Mouse (Mus musculus) olfactory bulb, adult 2 months (tissue): ENCODE measurements around the gene Cxcl1. TPM values are rescaled to one million over a fixed set of nuclear protein-coding genes. Genes with fewer than 3 reads are reported as not detected.

ENCODE experiments used
- H3K27ac ChIP-seq: fragments of 200-500 bp; 2 replicates; pipeline ENCODE4 v1.5.1; 2012; ENCODE audit warnings: low read depth, low read length; ENCODE audit not compliant: insufficient read depth
- H3K4me1 ChIP-seq: fragments of 200-500 bp; 2 replicates; pipeline ENCODE4 v1.6.1; 2012; ENCODE audit warnings: low read length; ENCODE audit not compliant: control insufficient read depth, insufficient read depth
- H3K4me3 ChIP-seq: fragments of 200-500 bp; 2 replicates; pipeline ENCODE4 v1.5.1; 2012; ENCODE audit warnings: mild to moderate bottlenecking, low read depth, low read length, moderate library complexity; ENCODE audit not compliant: insufficient read depth
- CTCF ChIP-seq: fragments of 200-500 bp; IDR thresholded peaks from 2 replicates; pipeline ENCODE4 v1.5.1; 2012; ENCODE audit warnings: low read depth, mild to moderate bottlenecking, low read length, moderate library complexity; ENCODE audit not compliant: insufficient read depth
- POLR2A ChIP-seq: fragments of 200-500 bp; IDR thresholded peaks from 2 replicates; pipeline ENCODE4 v1.6.1; 2012; ENCODE audit warnings: mild to moderate bottlenecking, low read depth, low read length, moderate library complexity; ENCODE audit not compliant: insufficient read depth
- WGBS: fragments of 180-500 bp; shearing (Covaris S2); methylation state at CpG from one replicate; pipeline ENCODE4 v1.1.7; 2018; 5-methylcytosine and 5-hydroxymethylcytosine counted together
- polyA plus RNA-seq: library from polyadenylated mRNA; stranded (reverse); fragments of >200 nt; gene quantifications from 2 replicates; pipeline ENCODE4 v1.2.4, GENCODE M21; 2012; ENCODE audit warnings: low replicate concordance; ENCODE audit not compliant: missing spikeins, insufficient read depth, insufficient read length

Gene Cxcl1
- polyA plus RNA-seq, 1 experiment = not detected

DNA sequence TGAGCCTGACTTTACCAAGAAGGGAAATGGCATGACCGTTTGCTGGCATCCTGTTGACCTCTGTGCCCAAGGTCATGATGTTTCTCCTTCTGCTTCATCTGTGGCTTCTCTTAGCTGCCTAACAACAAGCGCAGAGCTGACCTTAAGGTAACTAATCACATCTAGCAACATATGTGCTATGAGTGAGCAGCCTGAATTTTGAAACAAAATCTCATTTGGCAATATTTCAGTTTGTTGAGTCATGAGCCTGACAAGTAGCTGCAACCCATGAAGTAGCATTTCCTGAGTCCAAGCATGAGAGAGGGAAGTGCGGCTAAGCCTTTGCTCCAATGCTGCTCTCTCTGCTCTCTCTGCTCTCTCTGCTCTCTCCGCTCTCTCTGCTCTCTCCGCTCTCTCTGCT, 9.4 kb upstream of the Cxcl1 start:
- Histone ChIP-seq H3K4me1 (no peaks in the 10 kb centered on the region), H3K4me3 (no peak overlapping the region), H3K27ac (no peak overlapping the region)
- TF ChIP-seq CTCF (no peak), POLR2A (no peak)
- WGBS = 95% methylated on average over 5 of the region's 5 CpGs

DNA sequence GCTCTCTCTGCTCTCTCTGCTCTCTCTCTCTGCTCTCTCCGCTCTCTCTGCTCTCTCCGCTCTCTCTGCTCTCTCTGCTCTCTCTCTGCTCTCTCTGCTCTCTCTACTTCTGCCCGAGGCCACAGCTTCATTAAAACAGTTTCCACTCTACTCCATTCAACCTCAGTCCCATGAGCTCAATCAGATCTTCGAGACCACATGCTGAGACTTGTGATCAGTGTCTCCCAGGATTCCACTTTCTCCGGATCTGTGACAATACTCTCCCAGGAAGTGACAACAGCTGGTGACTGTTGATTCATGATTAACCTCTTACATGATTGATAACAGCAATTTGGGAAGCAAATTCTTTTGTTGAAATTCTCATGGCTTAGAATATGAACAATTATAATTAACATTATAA, 8.9 kb upstream of the Cxcl1 start:
- WGBS = 78% methylated on average over 5 of the region's 5 CpGs
- no peak overlapping the region for H3K27ac ChIP-seq
- TF ChIP-seq CTCF (no peak), POLR2A (no peak)

DNA sequence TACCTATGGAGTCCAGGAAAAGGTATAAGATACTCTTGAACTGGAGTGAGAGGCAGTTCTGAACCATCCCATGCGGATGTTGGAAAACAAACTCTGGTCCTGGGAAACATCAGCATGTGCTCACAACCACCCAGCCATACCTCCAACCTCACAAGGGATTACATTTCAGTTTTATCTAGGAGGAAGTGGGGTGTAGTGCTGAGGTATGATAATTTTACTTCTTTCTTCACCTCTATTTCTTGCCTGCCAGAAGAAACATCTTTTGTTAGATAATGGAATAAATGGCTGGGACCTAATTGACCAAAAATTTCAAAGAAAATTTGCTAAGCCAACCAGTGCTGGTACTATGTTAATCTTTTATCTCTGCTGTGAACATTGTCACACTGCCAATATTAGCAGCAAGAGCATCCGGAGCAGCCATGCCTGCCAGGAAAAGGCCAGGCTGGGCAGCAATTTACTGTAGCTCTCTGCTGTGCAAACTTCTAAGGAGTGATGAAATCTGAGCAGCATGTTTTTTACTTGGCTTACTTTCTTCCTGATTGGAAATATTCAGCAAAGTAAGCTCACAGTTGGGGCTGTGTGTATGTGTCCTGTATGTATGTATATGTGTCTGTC, 6.3 kb upstream of the Cxcl1 start:
- WGBS = 53% methylated on average over 2 of the region's 2 CpGs
- H3K27ac ChIP-seq = no peak overlapping the region
- TF ChIP-seq POLR2A = no peak
- TF ChIP-seq CTCF = no peak
- no peaks in the 10 kb centered on the region for H3K4me1 ChIP-seq
- no peak overlapping the region for H3K4me3 ChIP-seq

More for the DNA sequence above, 8.9 kb upstream of the Cxcl1 start:
- Histone ChIP-seq H3K4me1 (no peaks in the 10 kb centered on the region), H3K4me3 (no peak overlapping the region)

DNA sequence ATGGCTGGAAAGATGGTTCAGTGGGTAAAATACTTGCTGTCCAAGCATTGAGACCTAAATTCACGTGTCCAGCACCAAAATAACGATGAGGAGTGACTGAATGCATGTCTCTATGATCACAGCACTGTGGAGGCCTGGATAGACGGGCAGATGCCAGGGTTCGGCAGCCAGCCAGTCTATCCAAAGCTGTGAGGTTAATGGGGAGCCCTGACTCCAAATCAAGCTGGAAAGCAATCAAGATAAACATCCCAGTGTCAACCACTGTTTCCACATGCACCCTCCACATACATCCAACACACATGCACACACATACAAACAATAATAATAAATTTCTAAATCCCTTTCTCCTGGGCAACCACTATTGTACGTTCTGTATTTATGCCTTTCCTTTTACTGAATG, 2.4 kb upstream of the Cxcl1 start:
- H3K27ac ChIP-seq = no peak overlapping the region
- WGBS = 82% methylated on average over 5 of the region's 5 CpGs
- no peak for TF ChIP-seq POLR2A
- TF ChIP-seq CTCF = no peak

DNA sequence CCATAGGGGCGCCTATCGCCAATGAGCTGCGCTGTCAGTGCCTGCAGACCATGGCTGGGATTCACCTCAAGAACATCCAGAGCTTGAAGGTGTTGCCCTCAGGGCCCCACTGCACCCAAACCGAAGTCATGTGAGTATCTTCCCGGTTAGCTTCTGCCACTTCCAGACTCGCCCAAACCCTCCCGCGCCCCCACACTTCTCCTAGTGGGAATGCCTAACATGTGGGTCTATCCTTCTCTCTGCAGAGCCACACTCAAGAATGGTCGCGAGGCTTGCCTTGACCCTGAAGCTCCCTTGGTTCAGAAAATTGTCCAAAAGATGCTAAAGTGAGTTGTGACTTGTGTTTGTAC, 398 bp downstream of the Cxcl1 start:
- TF ChIP-seq CTCF = no peak
- no peak for TF ChIP-seq POLR2A
- Histone ChIP-seq H3K27ac (no peak overlapping the region), H3K4me3 (peak overlapping the region; percentile 35), H3K4me1 (peaks cover 9% of the 10 kb centered on the region)
- WGBS = 26% methylated on average over 10 of the region's 10 CpGs

More for the DNA sequence above, 2.4 kb upstream of the Cxcl1 start:
- H3K4me1 ChIP-seq = peaks cover 9% of the 10 kb centered on the region
- H3K4me3 ChIP-seq = no peak overlapping the region

DNA sequence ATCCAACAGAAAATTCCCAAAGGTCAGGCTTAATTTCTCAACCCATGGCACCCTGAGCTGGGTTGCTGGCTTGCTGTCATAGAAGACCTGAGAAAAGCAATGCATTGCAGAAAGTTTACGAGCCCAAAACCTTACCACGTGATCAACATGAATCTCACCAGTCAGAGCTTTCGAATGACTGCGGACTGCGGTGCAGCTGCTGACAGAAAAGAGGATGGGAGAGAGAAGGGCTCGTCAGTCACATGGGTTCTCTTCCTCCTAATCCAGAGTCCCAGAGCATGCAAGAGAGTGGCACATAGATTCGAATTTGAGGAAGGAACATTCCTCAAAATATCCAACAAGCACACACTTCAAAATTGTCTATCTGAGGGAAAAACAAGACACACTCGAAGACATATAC, 3.2 kb downstream of the Cxcl1 start:
- TF ChIP-seq CTCF (no peak), POLR2A (no peak)
- H3K4me3 ChIP-seq = no peak overlapping the region
- H3K27ac ChIP-seq = no peak overlapping the region
- peaks cover 9% of the 10 kb centered on the region for H3K4me1 ChIP-seq
- 81% methylated on average over 8 of the region's 8 CpGs for WGBS

DNA sequence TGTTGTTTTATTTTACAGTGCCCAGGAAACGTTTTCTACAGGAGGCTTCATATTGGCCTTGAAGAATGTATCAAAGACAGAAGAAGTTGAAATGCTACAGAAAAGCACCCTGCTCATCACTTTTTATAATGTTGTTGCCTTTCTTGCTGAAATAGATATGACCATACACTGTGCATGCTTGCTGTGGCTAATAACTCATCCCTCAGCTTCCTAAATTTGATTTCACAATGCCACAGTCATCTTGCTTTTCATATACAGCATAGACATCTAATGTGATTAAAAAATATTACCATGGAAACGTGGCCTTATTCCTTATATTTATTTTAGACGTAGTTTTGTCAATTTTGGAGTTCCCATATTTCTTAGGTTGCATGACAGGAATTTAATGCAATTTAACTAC, 6.4 kb downstream of the Cxcl1 start:
- Histone ChIP-seq H3K27ac (no peak overlapping the region), H3K4me1 (no peaks in the 10 kb centered on the region), H3K4me3 (no peak overlapping the region)
- TF ChIP-seq POLR2A = no peak
- 81% methylated on average over 3 of the region's 3 CpGs for WGBS

DNA sequence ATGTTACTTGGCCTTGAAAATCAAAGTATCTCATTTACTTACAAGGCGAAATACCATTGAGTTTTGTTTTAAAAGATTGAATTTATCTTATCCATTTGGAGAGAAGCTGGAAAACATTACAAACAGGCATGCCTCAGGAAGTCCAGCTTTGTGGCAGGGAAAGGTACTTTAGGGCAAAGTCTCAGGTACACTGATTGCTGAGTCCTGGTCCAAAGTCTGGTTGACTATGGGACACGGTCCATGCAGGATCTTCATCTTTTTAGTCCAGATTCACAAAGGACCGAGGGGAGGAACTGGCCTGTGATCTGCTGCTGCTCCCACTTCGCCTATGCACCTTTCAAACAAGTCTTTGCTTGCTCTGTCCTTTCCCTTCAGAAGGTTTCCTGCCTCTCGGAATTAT, 8.3 kb downstream of the Cxcl1 start:
- WGBS = 92% methylated on average over 5 of the region's 5 CpGs
- TF ChIP-seq POLR2A = no peak
- no peak overlapping the region for H3K27ac ChIP-seq
- peaks cover 7% of the 10 kb centered on the region; the same call in 1 of the 2 replicates for H3K4me1 ChIP-seq
- no peak overlapping the region for H3K4me3 ChIP-seq

DNA sequence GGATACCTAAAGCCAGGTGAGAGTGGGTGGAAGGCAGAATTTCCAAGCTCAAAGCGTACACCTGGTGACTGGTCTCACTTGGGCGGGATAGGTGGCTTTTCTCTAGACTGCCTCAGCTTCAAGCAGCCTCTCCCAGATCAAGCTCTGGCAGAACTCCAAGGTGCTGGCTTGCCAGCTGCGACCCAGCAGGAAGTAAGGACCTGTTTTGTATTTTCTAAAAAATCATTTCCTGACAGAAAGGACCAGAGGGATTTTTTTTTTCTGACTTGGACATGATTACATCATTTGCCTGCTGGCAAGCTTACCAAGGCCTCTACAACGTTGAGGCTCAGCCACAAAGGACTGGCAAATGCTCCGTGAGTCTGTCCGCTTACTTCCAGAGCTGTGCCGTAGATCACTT, 9.1 kb downstream of the Cxcl1 start:
- no peak overlapping the region for H3K27ac ChIP-seq
- 52% methylated on average over 7 of the region's 7 CpGs for WGBS
- no peak overlapping the region for H3K4me3 ChIP-seq
- H3K4me1 ChIP-seq = peaks cover 7% of the 10 kb centered on the region; the same call in 1 of the 2 replicates
- no peak for TF ChIP-seq CTCF
- TF ChIP-seq POLR2A = no peak

DNA sequence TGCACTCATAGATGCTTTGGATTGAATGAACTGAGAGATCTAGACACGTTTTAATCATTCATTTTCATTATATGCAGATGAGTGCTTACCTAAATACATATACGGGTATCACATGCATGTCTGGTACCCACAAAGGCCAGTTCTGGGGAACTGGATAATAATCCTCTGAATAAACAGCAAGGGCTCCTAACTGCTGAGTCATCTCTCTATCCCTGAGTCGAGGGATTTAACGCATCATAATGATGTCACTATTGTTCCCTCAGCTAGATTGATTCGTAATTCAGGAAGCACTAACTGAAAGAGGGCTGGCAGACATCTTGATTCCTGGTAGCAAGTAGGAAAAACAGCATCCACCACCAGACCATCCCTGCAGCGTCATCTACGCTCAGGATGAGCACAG, 9.6 kb downstream of the Cxcl1 start:
- Histone ChIP-seq H3K4me3 (no peak overlapping the region), H3K4me1 (peaks cover 7% of the 10 kb centered on the region; the same call in 1 of the 2 replicates), H3K27ac (no peak overlapping the region)
- 61% methylated on average over 7 of the region's 7 CpGs for WGBS
- TF ChIP-seq POLR2A = no peak
- TF ChIP-seq CTCF = no peak
